Mouse (Mus musculus): ENCODE measurements around the gene Akr1c6.
"Not testable (repeated sequence)": the region's sequence is repeated elsewhere in the genome, so short reads cannot be mapped to it uniquely, and the experiment has no call there.

Akr1c6 gene

DNA sequence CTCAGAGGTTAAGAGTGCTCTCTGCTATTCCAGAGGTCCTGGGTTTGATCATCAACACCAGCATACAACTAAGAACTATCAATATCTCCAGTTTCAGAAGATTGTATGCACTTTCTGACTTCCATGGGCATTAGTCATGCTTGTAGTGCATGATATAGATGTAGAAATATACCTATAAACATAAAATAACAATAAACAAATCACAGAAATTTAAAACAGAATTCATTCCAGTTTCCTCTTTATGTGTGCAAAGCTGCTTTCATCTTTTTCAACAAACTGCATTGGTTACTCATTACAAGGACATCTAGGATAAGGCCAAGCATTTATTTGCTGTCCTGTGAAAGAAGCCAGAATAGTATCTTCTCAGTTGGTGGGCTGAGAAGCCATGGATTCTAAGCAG, at the start of gene Akr1c6:
Gene Akr1c6, plus strand, starts transcription at position 301 of the 400 bp plus-strand sequence.
- no peak for DNase-seq

DNA sequence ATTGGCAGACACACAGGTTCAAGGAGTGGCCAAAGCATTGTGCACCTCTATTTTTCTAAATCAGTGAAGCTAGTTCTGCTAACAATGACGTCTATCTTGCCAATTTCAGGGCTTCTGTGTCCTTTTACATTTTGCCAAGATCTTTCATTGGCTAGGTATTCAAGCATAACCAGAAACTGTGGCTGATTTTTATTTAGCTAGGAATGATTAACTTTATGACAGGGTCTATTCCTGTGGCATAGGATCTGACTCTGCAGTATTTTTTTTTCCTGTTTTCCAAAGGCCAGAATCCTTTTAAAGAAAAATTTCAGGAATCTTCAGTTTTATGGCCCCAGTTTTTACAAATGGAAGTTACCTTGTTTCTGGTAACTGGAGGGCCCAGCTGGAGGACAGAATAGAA, 49.2 kb upstream of the Akr1c6 start:
- no peak for DNase-seq

DNA sequence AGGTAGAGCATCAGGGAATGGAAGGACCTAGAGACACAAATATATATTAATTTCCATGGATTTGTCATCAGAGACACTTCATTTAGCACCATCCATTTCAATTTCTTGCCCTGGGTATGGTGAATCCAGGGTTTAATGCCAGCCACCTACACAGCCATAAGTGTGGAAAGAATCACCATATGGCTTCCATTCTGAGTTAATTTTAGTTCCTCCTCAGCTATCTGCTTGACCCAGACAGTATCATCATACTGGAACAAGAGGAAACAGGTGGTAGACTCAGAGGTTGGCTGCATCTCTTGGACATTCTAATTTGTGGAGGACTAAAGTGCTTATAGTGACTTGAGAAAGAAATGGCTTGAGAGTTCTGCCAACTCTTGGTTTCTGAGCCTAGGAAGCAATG, 48.6 kb upstream of the Akr1c6 start:
- no peak for DNase-seq

DNA sequence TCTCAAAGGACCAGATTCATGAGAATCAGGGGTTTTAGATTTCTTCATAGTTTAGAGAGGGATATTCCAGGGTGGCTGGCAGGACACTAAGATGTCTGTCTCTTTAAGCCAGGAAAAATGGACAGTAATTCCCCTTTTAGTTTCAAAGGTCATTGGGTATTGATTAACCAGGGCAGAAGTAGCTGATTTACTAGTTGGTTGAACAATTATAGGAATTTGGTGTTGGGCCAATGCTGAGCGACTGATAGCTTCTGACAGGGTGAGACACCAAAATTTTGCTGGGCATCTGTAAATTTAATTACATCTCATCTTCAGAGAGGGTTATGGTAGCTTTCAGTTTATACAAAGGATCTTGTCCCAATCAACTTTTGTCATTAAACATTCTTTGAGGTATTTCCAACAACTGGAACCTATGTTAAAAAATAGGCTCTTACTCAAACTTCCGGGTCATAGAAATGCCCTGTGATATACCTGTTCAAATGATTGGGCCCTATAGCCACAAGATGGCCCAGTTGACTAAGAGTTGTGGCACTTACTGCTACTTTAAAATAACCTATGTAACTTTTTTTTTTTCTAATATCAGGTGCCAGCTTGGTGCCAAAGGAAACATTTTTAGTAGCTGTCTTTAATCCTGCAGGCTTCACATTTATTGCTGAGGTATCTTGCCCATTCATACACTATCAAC, 45.2 kb upstream of the Akr1c6 start:
- DNase-seq = no peak

DNA sequence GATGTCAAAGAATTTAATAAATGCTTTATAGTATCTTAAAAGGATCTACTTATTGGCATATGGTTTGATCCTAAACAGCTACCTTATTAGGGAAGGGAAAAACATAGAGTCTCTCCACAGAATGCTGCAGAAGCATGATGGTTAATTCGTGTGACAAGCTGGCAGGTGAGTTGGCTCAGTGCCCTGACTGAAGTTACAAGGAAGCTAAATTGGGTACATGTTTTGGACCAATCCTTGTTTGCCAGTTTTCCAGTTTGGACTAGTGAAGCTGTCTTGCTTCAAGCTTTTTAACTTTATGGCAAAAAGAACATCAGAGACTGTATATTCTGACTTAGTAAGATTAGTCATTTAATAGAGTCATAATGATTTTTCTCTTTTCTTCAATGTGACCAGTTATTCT, 33.7 kb upstream of the Akr1c6 start:
- DNase-seq = not testable (repeated sequence)

DNA sequence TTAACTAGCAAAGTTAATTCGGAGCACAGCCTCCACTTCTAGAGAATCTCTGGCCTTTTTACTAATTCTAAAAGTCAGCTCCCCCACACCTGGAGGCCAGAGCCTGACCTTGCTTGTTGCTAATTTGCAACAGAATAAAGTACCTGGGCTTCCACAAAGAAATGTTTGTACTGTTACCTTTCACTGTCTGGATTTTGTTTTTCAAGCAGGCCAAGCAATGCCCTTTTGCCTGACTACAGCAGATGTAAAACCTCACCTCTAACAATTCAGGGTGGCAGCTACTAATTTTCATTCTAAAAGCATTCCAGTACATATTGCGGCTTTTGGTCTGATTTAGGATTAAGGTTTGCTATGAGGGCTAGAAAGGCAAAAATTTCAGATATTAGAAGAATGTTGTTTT, 33.3 kb upstream of the Akr1c6 start:
- no peak for DNase-seq

DNA sequence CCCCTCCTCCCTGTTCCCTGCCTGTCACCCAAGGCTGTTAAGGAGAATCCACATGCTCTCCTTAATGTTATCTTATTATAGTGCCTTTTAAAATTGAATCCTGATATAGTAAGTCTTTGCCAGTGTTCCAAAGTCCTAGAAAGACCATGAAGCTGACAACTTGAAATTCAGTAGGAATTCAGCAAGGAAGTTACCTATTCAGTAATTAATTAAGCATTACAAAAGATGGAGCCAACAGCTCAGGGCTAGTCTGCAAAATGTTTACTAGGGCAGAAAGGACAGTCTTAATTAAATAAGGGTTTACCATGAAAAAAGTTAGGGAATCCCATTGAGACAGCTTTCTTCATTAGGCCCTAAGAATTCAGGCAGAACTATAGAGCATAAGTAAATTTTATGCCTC, 31.9 kb upstream of the Akr1c6 start:
- DNase-seq = no peak

DNA sequence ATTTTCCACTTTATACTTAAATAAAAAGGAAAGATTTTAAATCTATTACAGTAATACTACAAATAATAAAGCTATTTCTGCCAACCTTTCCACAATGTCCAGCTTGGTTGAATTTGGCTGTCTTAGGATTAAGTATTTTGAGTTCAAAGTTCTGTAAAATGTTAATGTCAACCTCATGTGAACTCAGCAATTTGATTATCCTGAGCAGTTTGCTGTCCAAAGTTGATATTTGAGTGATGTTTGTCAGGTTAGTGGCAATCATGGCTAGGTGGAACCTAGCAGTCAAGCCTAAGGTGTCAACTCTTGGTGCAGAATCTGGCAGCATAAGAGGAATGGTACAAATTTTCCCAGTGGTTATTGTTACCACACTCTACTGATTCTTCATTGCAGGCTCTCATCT, 29.4 kb upstream of the Akr1c6 start:
- no peak for DNase-seq

DNA sequence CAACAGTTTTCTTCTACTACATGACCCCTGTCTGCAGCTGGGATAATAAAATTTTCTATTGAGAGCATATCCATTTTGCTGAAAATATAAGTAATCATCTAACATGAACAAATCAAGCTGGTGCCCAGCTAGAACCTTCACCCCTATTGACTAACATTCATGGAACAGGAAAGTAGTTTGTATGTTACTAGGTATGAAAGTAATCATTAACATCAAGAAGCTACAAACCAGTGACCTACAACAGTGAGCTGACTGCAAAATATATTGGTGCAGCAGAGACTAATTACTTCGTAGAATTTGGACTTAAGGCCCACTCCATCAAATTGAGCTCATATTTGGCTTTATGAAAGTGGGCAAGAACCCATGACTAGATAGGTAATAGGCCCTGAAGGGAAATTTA, 27.3 kb upstream of the Akr1c6 start:
- DNase-seq = no peak

DNA sequence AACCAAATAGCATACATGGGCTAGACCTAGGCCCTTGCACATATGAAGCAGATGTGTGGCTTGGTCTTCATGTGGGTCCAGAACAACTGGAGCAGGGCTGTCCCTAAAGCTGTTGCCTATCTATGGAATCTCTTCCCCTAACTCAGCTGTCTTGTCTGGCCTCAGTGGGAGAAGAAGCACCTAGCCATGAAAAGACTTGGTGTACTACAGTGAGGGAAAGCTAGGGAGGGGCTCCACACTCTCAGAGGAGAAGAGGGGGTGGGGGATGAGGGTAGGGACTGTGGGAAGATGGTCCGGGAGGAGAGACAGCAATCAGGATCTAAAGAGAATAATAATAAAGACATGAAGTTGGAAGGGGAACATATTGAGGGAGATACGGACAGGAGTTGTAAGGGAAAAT, 5.5 kb upstream of the Akr1c6 start:
- no peak for DNase-seq

DNA sequence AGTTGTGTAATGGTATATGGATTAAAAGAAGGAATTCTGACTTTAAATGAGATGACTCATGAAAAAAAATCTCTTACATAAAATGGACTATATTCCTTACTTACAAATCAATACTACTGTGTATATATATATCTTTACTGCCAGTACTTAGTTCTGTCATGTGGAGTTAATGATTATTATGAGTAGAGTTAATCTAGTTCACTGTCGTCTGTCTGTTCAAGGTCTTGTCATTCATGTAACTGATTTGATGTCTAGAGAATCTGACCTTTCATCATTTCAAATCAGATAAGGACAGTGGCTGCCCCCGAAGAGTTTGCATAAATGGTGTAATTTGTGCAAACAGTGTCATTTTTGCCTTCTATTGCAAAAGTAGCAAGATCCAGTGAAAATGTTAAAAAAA, 5.1 kb upstream of the Akr1c6 start:
- no peak for DNase-seq

DNA sequence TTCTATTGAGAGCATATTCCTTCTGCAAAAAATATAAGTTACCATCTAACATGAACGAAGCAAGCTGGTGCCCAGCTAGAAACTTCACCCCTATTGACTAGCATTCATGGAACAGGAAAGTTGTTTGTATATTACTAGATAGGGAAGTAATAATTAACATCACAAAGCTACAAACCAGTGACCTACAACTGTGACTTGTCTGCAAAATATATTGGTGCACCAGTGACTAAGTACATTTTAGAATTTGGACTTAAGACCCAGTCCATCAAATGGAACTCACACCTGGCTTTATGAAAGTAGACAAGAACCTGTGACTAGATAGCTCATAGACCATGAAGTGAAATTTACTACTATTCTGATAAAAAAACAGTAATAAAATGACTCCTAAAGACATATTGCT, 3.0 kb upstream of the Akr1c6 start:
- no peak for DNase-seq

DNA sequence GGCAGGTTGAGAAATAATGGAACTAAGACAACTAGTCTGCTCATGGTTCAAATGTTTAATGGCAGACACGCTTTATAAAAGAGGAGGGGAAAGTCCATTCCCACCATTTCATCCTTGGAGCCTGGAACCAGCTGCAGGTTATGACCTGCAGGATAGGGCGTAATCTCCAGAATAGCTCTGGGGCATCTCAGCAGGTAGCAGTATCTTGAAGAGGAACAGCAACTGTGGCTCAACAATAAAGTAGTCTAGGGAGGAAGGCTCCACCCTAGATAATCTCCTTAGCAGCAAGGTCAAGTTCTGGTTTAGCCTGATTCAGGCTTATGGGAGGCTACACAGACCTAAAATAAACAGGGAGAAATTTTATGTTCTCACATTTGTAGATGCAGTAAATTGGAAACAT, 31.5 kb downstream of the Akr1c6 start:
- no peak for DNase-seq

DNA sequence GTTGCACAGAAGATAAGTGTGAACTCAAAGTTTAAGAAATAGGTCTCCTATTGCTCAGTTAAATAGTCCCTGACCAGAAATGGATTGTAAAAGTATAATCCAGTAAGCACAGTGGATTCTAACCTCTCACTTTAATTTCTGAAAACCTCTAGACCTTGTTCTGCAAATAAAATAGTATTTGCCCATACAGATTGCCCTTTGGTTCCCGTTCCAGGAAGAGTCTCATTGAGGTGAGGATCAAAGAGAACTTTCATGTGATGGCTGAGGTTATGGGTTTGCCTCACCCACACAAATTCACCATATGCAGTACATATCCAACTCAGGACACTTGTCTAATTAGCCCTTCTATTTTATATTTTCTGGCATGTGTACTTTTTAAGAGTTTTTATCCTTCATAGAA, 33.8 kb downstream of the Akr1c6 start:
- no peak for DNase-seq
